Mouse (Mus musculus) megakaryocyte-erythroid progenitor cell, adult 5-6 weeks (primary cell): ENCODE measurements around the gene Rdm1. TPM values are rescaled to one million over a fixed set of nuclear protein-coding genes. Genes with fewer than 3 reads are reported as not detected.
"Not testable (repeated sequence)": the region's sequence is repeated elsewhere in the genome, so short reads cannot be mapped to it uniquely, and the experiment has no call there.

ENCODE experiments used
- ATAC-seq: replicated peaks from 2 replicates; pipeline ENCODE4 v1.8.0; 2016; ENCODE audit warnings: mild to moderate bottlenecking, inconsistent platforms; ENCODE audit not compliant: severe bottlenecking, poor library complexity, low FRiP score, low TSS enrichment
- total RNA-seq, 2 experiments: library from RNA; stranded (forward) in 1 of 2; stranded (reverse) in 1 of 2; fragments of 200-1000, 215-1000 nt in 1 of 2; fragments of >200 nt in 1 of 2; fragmentation: Nextera tagmentation in 1 of 2; gene quantifications; 2 replicates each; pipeline ENCODE4 v1.2.3; 2014 to 2017

Rdm1 gene
- total RNA-seq, 2 experiments from 2014 or later = 5.3 to 13.0 TPM

DNA sequence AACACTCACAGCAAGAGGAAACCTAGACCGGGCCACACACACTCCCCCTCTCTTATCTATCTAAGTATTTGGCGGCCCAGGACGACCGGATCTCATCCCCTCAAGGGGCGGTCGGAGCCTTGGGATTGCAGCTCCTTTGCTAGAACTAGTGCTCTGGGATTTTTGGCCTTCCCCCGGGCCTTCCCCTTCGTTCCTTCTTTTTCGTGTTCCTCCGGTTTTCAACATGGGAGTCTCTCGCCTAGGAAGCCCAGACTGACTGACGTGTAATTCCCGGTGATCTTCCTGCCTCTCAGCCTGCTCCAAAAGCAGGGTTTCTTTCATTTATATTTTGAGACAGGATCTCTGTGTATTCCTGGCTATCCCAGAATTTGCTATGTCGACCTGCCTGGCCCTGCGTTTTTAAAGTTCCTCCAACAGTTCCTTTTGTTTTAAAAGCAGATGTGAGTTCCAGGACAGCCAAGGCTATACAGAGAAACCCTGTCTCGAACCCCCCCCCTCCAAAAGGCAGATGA, 19.3 kb downstream of the Rdm1 start:
- ATAC-seq = not testable (repeated sequence)

DNA sequence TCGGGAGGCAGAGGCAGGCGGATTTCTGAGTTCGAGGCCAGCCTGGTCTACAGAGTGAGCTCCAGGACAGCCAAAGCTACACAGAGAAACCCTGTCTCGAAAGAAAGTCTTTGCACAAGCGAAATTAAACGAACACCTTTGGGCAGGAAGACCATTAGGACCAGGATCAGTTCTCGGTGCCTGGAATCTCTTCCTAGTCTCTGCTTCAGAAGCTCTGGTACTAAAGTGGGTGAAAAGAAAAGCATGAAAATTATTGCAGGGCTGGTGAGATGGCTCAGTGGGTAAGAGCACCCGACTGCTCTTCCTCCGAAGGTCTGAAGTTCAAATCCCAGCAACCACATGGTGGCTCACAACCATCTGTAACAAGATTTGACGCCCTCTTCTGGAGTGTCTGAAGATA, 20.1 kb downstream of the Rdm1 start:
- ATAC-seq = not testable (repeated sequence)

DNA sequence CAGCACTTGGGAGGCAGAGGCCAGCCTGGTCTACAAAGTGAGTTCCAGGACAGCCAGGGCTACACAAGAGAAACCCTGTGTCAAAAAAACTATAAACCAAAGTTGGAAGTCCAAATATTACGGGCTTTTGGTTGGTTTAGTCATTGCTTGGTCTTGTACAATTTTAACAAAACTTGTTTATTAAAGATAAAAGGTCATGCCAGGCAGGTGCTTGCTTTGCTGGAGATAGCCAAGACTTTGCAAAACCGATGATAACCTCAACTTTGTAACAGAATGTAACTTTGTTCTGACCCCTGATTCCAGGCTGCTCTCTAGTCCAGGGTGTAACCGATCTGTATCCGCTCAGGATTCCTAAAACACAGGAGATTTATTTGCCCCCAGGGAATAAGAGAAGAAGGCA, 29.4 kb downstream of the Rdm1 start:
- no peak for ATAC-seq

DNA sequence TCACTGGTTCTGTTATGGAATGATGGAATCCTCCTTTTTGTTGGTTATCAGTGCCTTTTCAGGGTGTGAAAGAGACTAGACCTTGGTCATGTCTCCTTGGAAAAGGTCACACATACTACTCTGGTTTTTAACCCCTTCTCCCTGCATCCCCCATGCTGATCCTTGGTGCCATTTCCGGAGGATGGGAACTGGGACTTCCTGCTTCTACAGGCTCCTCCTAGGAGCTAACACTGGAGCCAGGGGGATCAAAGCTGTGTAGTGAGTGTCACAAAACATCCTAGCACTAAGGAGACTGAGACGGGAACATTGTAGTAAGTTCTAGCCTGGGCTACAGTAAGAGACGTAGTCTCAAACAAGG, 30.5 kb downstream of the Rdm1 start:
- no peak for ATAC-seq

DNA sequence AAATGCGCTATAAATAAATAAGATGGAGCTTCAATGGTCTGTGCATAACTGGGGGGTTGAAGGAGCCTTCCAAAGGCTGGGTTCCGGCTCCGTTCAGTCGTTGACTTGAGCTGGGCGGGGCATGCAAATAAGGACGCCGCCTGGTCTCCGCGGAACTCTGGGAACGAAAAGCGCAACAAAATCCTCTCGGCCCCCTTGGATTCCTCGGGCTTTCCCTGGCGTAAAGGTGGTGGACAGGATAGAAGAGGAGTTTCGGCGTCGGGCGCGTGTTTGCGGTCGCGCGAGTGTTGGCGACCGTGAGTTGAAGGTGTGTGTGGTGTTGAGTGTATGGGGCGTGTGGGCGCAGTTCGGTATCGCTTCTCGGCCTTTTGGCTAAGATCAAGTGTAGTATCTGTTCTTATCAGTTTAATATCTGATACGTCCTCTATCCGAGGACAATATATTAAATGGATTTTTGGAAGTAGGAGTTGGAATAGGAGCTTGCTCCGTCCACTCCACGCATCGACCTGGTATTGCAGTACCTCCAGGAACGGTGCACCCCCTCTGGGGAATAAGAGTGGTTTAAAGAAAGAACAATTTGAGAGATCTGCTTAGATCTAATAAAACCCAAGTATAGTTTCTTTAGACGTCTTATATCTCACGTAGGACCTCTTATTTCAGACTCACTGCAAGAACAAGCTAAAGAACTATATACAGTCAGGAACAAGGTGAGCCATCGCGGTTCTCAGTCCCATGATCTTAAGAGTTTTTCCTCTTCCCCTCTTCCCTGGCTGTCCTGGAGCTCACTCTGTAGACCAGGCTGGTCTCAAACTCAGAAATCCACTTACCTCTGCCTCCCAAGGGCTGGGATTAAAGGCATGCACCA, 31.1 kb downstream of the Rdm1 start:
- ATAC-seq = peak; percentile 92

DNA sequence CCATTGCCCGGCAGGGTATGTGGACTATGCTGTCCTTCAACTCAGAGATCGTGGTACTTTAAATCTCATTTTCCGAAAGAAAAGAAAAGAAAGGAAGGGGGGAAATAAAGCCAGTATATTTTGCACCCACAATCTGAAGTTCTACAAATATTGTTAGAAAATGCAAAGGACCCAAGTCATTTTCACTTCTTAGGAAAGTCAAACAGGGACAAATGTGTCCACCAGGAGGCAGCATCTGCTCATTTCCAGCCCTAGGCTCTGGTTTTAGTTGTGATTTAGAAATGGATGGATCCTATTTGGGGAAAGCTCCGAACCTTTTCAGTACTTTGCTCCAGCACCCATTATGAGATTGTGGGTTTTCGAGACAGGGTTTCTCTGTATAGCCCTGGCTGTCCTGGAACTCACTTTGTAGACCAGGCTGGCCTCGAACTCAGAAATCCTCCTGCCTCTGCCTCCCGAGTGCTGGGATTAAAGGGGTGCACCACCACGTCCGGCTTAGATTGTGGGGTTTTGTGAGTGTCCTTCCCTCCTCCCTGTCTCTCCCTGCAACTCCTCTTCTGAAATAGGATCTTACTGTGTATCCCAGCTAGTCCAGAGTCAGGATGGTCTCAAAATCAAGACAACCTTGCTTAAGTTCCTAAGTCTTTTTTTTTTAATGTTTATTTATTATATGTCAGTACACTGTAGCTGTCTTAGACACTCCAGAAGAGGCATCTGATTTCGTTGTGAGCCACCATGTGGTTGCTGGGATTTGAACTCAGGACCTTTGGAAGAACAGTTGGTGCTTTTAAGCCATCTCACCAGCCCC, 32.0 kb downstream of the Rdm1 start:
- peak; percentile 77 for ATAC-seq

DNA sequence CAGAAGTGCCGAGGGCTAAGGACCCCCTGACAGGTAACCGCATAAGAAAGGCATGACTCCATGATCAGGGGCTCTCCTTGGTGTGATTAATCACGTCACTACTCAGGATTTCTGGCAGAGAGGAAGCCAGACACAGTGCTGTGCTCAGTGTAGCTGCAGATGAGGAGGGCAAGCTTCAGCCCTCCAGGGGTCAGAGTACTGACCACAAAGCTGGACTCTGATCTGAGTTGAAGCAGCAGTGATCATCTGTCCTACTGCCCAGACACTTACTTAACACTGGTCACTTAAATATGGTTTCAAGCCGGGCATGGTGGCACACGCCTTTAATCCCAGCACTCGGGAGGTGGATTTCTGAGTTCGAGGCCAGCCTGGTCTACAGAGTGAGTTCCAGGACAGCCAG, 34.2 kb downstream of the Rdm1 start:
- ATAC-seq = no peak

DNA sequence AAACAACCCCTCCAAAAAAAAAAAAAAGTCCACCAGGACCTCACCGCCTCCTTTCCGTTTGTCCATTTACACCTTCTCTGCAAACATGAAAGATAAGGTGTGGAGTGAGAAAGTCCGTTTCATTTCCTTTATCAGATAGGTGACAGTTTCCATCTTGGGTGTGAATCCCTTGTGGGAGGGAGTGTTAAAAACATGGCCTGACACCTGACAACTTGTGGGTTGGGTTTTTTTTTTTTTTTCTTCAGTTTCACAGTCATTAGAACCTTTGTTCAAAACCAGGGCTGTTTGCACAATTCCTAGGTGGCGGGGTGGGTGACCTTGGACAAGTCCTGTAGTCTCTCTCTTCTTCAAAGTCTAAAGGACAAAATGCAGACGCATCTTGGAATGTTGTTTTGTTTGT, 34.8 kb downstream of the Rdm1 start:
- no peak for ATAC-seq

DNA sequence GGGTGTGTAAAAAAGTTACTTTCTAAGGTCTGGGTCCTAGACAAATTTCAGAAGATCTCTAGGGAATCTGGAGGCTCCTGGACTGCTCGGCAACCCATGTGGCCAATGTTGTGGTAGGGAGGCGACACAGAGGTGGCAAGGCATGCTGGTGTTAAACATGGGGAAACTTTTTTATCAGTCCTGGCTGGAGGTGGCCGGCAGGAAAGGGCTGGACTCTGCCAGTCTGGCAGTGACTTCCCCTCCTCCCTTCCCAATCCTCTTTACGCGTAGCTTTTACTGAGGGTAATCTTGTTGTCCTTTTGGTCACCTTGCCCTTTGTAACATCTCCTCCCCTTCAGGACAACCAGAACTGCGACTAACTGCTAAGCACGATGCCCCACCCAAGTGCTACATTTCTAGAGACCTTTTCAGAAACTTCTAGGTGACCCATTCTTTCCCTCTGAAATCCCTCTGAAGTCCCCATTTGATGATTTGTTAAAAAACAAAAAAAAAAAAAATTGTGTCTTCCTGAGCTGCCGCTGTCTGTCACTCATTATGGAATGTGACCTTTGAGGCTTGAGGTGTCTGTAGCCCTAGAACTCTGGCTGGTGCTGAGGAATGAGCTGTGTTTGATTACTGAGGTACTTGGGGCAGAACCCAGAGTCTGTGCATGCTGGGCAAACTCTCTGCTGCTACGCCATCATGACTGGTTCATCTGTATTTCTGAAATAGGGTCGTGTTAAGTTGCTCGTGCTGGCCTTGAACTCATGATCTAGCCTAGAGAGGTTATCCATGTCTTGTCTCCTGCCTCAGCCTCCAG, 36.4 kb downstream of the Rdm1 start:
- no peak for ATAC-seq

DNA sequence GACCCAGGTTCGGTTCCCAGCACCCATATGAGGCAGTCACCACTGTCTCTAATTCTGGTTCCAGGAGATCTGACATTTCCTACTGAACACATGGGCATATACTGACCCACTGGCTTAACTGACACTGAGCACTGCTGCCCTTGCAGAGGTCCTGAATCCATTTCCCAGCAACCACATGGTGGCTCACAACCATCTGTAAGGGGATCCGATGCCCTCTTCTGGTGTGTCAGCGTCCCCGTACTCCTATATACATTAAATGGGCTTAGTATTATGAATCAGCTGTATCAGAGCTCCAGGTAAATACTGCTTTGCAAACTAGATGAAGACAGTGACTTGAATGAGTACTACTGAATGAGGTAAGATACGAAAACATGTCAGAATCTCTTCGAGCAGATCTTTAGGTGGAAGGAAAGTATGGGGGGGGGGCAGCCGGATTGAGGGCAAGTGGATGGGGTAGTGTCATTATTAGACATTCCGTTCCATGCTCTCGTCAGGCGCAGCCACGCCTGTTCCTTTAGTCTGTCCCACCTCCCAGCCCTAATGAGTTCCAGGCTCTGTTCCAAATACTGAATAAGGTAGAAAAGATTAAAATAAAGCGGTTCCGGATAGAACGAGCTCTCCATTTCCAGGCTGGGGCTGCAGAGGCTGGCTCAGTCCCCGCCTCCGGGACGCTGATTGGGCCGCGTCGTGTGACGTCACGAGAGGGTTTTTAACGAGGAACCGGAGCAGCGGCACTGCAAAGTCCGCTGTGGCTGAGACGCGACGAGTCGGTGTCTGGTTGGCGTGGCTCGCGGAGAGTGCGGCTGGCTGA, 38.0 kb downstream of the Rdm1 start, which contains the start of gene Arl4d:
Gene Arl4d, plus strand, starts transcription at position 717 of the 811 bp plus-strand sequence.
- peak; percentile 92 for ATAC-seq

DNA sequence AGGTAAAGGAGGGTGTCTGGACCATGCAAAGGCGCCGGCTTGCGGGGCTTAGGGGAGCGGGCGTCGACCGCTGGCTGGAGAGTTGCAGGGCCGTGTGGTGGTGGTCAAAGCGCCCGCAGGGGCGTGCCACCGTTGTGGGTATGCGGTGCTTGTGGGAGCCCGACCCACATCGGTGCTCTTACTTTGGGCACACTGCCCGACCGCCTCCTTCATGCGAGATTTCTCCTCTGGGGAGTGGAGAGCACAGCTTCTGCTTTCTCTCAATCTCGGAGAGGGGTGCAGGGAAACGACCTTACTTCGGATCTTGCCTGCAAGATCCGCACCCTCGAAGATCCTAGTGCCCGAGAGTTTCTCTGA, 38.6 kb downstream of the Rdm1 start:
- ATAC-seq = no peak; the same call in 1 of the 2 replicates

DNA sequence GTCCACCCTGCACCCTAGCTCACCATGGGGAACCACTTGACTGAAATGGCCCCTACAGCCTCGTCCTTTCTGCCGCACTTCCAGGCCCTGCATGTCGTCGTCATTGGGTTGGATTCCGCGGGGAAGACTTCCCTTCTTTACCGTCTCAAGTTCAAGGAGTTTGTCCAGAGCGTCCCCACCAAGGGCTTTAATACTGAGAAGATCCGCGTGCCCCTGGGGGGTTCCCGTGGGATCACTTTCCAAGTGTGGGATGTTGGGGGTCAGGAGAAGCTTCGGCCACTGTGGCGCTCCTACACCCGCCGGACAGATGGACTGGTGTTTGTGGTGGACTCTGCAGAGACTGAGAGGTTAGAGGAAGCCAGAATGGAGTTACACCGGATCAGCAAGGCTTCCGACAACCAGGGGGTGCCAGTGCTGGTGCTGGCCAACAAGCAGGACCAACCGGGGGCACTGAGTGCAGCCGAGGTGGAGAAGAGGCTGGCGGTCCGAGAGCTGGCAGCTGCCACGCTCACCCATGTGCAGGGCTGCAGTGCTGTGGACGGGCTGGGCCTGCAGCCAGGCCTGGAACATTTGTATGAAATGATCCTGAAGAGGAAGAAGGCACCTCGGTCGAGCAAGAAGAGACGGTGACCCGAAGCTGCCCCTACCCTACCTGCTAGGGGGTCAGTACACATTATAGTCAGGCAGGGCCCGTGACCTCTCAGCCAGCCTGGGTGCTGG, 39.8 kb downstream of the Rdm1 start:
- ATAC-seq = no peak

DNA sequence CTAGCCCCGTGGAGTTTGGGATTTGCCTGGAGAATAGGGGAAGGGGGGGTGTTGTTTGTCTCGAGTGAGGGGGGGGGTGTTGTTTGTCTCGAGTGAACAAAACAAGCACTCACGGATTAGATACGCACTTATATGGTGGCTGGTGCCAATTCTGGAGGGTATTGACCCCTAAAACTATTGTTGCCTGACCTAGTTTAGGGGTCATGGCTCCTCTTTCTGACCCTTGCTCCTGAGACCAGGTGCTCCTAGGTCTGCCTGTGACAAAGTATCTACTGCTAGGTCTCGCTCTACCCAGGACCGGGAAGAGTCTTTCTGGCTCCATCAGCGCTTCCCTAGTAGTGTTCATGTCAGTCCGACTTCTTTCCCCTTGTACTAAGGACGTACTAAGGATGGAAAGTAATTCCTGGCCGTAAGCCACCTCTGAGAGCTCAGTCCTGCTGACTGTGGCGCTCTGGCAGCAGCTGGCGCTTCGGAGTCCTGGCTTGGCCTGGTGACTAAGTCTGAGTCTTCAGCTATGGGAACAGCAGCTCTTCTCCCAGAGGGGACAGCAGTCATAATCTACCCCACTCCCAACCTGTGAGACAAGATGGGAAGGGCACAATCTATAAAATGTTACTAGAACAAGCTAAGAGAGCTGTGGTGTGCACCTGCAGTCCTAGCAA, 41.0 kb downstream of the Rdm1 start:
- ATAC-seq = no peak

DNA sequence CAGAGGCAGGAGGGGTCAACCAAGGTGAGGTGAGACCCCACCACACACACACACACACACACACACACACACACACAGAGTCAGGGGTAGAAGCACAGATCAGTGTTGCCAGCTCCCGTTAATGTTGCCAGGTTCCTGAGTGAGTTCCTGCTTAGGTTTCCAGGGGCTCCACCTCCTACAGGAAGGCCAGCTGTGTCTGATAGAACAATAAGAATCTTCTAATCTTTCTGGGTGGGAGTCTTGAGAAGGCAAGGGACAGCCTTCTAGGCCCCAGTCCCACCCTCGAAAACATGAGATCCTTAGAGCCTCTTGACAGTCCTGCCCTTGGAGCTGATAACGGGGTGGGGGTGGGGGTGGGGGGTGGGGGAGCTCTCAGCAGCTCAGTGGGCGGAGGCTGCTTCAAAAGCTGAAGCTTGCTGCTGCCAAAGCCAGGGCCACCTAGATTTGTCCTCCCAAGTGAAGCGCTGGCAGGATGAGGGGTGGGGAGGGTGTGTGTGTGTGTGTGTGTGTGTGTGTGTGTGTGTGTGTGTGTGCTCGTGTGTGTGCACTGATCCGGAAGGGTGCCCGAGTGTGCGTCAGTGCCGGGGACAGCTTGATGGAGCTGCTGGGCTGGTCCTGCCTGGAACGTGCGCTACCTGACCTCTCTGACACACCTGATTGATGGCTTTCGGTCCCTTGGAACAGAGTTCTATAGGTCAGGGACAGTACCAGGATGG, 41.7 kb downstream of the Rdm1 start:
- ATAC-seq = no peak

DNA sequence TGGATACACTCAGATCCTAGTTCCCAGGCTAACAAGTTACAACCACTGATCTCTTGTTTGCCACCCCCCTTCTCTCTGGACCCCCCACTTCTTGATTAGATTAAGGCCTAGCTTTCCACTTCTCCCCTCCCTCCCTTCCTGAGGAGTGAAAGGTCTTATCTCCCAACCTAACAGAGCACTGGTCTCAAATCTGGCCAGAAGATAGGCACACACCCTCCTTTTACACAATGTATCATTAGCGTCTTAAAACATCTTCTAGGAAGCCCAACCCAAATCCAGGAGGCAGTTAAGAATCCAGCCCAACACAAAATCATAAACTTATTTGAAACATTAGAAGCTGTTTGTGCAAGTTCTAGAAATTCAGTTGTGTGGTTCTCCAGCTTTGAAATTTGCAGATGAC, 43.3 kb downstream of the Rdm1 start:
- 0 out of 2 replicates have a peak, but pooled peaks have one; percentile 30 for ATAC-seq

DNA sequence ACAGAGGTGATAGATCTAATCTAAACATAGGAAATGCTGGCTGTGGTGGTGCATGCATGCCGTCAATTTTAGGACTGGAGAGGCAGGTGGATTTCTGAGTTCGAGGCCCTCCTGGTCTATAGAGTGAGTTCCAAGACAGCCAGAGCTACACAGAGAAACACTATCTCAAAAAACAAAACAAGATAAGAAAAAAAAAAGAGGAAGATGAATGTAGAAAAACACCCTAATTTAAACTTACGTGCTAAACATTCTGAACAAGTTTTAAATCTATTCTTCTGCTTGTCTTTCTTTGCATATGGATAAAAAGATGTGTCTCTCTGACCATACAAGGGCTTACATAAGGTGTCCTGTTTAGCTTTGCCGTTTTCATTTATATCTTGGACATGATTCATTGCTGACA, 44.3 kb downstream of the Rdm1 start:
- no peak for ATAC-seq

DNA sequence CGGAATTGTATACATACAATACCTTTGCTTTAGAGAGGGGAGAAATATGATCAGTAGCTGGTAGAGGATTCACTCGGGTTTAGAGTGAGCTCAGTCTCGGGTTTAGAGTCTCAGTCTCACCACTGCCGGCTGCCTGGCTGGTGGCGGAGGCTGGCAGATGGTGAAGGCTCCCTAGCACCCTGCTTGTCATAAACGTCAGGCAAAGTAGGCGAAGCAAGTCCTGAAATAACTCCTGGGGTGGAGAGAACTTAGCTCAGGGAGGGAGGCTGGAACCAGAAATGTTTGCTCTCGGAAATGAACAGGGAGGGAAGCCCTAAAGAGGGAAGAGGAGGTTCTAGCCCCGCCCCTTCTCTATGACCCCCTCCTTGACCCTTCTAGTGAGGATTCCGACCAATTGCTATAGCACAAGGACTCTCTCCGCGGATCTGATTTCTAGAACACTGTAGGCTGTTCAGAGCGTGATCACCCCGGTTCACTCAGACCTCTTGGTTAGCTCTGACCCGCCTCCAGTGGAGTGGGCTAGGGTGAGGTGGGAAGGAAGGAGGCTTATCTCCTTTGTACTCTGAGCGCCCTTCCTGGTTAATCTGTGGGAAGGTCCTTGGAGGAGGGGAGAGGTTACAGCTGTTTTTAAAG, 46.1 kb downstream of the Rdm1 start:
- ATAC-seq = no peak
